ENCODE assay signal across 17 mouse cellular contexts in genomic region chr19:19040800-19041199, GRCm38 (mm10).
"Had no signal": no experiment of that assay in that cellular context is flagged by ENCODE, and none has a peak within 500 bp of the region (broad histone marks: within the 10 kb centered on the region; RNA-seq: fewer than 3 reads in every experiment).

No protein-coding gene starts in this region.

- H3K4me2 ChIP-seq: lung, embryonic 15.5 days; midbrain, embryonic 11.5 days; midbrain, embryonic 13.5 days; midbrain, embryonic 15.5 days; neural tube, embryonic 12.5 days had no signal

- H3K9me3 ChIP-seq: lung, embryonic 15.5 days; megakaryocyte, embryonic 14.5 days; midbrain, embryonic 13.5 days; midbrain, embryonic 15.5 days; neural tube, embryonic 12.5 days had no signal

- H3K9ac ChIP-seq: lung, embryonic 15.5 days; midbrain, embryonic 13.5 days; midbrain, embryonic 15.5 days; neural tube, embryonic 12.5 days had no signal

- ATAC-seq: lung, postnatal 0 days; midbrain, embryonic 13.5 days; midbrain, embryonic 15.5 days had no signal

- H3K27me3 ChIP-seq: lung, embryonic 15.5 days; megakaryocyte, embryonic 14.5 days; midbrain, embryonic 13.5 days; midbrain, embryonic 15.5 days; neural tube, embryonic 12.5 days had no signal

- H3K4me1 ChIP-seq: lung, embryonic 15.5 days; megakaryocyte, embryonic 14.5 days; neural tube, embryonic 12.5 days had no signal

- DNase-seq: lung, adult 2 months; lung, postnatal 14 days; lung, postnatal 36 days; right cerebral cortex, postnatal 14 days; right cerebral cortex, postnatal 4 days; spleen, adult 18-20 months; thymus, adult 18-20 months; thymus, postnatal 14 days; thymus, postnatal 36 days had no signal

- H3K4me3 ChIP-seq: lung, embryonic 15.5 days; megakaryocyte, embryonic 14.5 days; midbrain, embryonic 13.5 days; midbrain, embryonic 15.5 days; neural tube, embryonic 12.5 days had no signal

- H3K36me3 ChIP-seq: lung, embryonic 15.5 days; midbrain, embryonic 13.5 days; midbrain, embryonic 15.5 days; neural tube, embryonic 12.5 days had no signal

- H3K27ac ChIP-seq: lung, embryonic 15.5 days; macrophage; midbrain, embryonic 13.5 days; midbrain, embryonic 15.5 days; neural tube, embryonic 12.5 days had no signal
